Mouse (Mus musculus): ENCODE measurements at regions not wholly inside any gene's neighbourhood (a gene's known extent, or its start where the extent isn't known, plus 50 kb on each side); places are given as distances from the start of the nearest gene placed in this dataset.

GRCm38 (mm10) chr4:10414274-10414673 is 460.0 kb upstream of the 2610301B20Rik start:
- TF ChIP-seq CTCF (IDR thresholded peaks at IDR 0.05; ENCODE audit: low read depth) (no peak), EP300 (IDR thresholded peaks at IDR 0.05; ENCODE audit: low read depth) (no peak)

Data from liver, postnatal 0 days (tissue).